Mouse (Mus musculus): ENCODE measurements around the gene Kcnab2.

DNA sequence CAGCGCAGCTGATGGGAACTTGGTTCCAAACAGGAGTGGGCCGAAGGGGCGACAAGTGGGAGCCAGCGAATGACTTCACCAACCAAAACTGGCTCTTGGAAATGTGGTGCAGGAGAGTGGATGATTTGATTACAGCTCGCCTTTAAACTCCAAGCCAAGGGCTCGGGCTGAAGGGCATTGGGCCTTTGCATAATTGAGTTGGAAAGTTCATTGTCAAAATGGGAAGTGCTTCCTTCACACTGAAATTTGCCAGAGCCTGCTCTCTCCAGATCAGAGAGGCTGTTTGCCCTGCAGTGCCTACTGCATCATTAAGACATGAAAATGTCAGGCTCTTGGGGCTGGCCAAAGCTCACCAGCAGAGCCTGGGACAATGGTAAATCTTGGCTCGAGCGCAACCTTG lies 71.1 kb downstream of the Kcnab2 start:
- no peak for TF ChIP-seq CTCF (IDR thresholded peaks at IDR 0.05; ENCODE audit: control insufficient read depth, insufficient read depth, insufficient replicate concordance, low read depth, low read length)
- no peak for TF ChIP-seq POLR2A (IDR thresholded peaks at IDR 0.05; ENCODE audit: control insufficient read depth, low read depth, low read length)
